Mouse (Mus musculus) embryo, embryonic 11.5 days (tissue): ENCODE results near the gene Cybc1.
A peak's percentile ranks its signal among the peaks of the same experiment; 100 is the strongest.

Experiments used
- DNase-seq: peaks from one replicate; pipeline ENCODE4 v3.0.0-alpha.2; 2012; ENCODE audit warnings: low read depth, low spot score

Gene Cybc1

GRCm38 (mm10) chr11:121229018-121229439, at the start of gene Cybc1:
Gene Cybc1, minus strand, starts transcription at chr11:121229322.
- peak; percentile 60 for DNase-seq

DNA sequence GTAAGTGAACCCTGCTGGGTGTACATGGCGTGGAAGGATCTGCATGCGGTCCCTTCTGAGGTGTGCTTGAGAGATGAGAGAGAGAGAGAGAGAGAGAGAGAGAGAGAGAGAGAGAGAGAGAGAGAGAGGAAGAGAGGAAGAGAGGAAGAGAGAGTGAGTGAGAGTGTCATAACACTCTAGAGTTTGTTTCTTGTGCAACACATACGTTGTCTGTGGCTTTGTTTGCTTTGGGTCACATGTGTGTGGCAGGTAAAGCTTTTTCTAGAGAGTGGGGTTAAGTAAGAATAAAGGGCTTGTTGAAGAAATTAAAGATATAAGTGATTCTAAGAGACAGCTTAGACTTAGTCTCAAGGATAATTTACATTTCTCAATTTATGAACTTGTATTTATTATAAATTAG, 48.9 kb upstream of the Cybc1 start:
- no peak for DNase-seq

DNA sequence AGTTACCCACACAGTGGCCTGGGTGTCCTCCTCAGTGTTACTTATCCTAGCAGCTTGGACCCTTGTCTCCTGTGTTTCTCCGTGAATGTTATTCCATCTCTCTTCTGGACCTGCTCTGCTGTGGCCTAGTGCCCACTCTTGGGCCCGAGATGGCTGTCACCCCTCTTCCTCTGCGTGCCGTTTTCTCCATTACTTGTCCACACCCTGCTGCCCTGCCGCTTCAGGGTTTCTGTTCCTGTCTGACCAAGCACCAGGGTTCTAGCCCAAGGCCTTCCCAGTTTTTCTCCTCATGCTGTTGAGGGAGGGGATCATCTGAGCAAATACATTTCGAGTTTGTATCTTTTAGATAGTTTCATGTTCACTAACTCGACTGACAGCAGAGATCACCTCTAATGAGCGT, 48.4 kb upstream of the Cybc1 start:
- DNase-seq = no peak

GRCm38 (mm10) chr11:121261074-121261473, 32.0 kb upstream of the Cybc1 start:
- no peak for DNase-seq

- DNase-seq = no peak
Measured at GRCm38 (mm10) chr11:121260211-121260906, 31.2 kb upstream of the Cybc1 start.

DNA sequence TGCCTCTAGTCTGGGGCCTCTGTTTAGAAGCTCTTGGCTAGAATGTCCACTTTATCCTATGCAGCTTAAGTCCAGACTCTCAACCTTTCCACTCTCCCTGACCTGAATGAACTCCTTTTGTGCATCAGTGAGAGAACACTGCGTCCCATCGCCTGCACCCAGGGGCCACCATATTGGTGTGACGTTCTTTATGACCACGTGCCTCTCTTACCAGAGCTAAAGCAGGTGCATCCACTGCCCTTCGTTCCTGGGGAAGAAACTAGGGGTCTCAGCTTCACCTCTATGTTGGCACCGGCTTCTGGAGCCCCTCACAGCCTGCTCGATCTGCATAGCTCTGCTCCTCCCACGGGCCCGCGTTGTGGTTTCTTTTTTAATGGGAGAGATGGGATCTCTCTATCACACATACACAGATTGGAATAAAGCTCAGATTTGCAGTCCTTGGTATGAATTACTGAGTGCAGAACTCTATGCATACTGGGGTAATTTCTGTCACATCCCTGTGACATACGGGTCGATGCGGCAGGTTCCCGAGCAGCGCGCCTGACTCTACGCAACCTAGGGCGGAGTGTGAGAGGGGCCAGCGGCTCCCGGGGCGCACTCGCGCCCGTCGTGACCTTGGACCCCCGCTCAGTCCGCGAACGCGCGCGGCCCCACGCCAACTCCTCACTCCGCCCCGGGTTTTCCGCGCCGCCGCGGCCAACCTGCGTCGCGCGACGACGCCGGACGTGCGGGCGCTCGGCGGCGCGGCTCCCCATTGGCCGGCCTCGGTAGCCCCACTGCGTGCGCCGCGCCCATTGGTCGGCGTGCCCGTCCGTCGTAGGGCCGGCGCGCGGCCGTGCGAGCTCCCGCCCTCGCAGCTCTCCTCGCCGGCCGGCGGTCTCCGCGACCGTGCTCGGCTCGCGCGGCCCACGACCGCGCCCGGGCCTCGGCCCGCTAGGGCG, 30.3 kb upstream of the Cybc1 start, which contains the start of gene Foxk2:
Foxk2 (plus strand) TSS at position 831 of the 941 bp plus-strand sequence.
- peak; percentile 83 for DNase-seq

GRCm38 (mm10) chr11:121250196-121250595, 21.1 kb upstream of the Cybc1 start:
- DNase-seq = no peak

DNA sequence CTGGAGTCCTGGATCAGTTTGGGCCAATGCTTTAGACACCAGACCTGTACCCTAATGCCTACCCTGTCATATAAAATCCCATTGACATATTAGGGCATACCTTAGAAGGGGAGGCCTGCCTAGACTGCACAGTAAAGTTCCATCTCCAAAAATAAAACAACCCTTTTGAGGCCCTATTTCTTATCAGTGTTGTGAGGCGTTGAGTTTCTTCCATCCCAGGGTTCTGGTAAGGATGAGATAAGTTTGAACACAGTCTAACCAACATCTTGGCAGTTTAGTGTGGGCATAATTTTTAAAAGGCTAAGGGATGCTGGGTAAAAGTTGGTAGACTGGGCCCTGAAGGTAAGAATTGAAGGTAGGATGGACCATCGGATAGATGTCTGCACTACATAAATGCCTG, 10.5 kb upstream of the Cybc1 start:
- no peak for DNase-seq

DNA sequence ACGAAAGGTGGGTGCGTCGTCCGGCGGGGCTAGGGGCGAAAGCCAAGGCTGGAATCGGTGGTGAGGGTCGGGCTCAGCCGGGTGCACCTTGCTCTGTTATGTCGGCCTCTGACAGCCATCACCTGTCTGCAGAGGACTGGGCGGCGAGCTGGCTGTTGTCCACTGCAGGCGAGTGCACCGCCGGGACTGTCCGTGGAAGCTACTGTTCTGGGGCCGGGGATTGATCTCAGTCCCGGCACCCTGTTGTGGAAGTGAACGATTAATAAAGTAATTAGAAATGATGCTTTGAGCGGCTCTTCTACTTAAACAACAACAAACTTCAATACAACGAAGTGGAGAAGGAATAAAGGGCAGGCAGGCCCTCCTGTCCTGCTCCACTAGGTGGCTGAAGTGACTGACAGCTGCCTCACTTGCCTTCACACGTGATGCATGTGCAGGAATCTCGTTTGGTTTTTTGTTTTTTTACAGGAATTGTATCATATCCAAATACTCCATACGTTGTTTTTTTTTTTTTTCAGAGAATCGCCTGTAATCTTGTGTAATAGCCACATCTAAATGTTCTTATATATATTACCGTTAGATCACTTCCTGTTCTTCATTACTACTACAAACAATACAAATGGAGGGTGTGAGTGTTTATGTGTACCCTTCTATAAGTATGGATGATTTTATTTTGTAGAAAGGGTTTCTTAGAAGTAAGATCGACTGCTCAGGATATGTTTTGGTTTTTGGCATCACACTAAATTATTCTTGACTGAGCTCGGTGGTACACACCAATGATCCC, 8.4 kb upstream of the Cybc1 start:
- no peak for DNase-seq

DNA sequence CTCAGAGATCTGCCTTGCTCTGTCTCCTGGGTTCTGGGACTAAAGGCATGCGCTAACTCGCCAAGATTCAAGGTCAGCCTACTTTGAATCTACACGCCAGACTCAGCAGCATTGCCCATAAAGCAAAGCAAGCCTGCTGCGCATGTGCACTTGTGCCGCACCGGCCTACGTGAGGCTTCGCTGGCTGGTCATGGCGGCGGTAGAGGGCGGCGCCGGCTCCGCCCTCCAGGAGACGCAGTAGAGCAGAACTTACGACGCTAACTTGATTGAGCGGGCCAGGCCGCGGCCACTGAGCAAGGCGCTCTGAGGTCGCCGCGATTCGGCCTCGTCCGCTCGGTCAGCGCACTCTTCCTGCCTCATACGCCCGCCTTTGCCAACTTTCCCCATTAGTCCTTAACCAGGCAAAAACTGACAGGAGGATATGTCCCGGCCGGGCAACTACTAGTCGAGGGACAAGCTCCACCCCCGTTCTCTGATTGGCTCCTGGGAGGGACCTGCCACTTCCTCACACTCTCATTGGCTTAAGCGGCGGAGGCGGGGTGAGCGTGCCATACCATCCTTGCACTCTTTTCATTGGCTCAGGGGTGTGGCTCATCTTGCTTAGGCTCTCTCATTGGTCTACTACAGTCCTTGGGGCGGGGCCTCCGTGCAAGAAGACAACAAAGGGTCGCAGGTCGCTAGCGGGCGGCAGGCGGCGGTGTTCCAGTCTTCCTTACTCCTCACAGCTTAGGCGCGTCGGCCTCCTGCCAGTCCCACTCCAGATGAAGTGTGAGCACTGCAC, 7.6 kb upstream of the Cybc1 start, which contains the start of gene Narf:
Narf (plus strand) TSS at position 690 of the 781 bp plus-strand sequence.
- DNase-seq = peak; percentile 98

- DNase-seq = no peak
Measured at GRCm38 (mm10) chr11:121235475-121236238, 6.5 kb upstream of the Cybc1 start.

GRCm38 (mm10) chr11:121232706-121233105, 3.6 kb upstream of the Cybc1 start:
- DNase-seq = no peak

DNA sequence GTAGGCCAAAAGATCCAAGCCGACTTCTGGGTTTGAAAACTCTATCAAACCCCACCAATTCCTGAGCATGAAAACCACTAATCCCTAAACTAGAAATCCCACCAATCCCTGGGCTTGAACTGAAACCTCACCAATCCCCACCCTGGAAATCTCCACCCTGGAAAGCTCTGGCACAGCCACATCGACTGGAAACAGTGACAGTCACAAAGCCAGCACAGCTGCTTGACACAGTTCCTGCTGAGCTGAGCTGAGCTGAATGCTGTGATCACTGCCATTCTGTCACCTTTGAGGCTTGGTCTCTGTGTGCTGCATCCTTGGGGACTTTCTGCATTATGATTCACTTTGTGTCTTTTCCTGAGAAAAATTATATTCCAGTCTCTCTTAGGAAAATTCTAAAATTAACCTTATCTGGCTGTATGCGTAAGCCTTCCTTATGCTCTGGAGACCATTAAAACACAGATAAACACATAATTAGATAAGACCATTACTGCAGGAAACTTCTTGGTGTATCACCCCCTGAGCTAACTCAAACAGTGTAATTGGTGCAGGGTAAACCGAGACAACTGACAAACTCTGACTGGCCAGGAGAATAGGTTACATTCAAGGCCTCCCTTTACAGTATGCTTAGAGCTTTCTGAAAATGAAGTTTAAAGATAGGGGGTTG, 2.6 kb upstream of the Cybc1 start:
- DNase-seq = no peak

DNA sequence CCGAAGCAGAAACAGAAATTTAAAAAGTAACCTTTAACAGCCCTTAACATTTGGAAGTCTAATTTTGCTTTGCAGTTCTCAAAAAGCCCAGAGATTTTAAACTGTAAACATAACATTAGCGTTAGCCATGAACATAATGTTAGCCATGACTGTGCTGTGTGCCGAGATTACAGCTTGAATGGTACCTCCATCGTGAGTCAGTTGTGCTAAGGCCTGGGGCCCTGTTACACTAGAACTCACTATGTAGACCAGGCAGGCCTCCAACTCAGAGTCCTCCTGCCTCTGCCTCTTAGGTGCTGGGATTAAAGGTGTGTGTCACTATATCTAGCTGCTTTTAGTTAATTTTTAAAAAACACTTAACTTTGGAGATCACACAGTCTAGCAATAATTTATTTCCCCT, 2.1 kb upstream of the Cybc1 start:
- DNase-seq = no peak

DNA sequence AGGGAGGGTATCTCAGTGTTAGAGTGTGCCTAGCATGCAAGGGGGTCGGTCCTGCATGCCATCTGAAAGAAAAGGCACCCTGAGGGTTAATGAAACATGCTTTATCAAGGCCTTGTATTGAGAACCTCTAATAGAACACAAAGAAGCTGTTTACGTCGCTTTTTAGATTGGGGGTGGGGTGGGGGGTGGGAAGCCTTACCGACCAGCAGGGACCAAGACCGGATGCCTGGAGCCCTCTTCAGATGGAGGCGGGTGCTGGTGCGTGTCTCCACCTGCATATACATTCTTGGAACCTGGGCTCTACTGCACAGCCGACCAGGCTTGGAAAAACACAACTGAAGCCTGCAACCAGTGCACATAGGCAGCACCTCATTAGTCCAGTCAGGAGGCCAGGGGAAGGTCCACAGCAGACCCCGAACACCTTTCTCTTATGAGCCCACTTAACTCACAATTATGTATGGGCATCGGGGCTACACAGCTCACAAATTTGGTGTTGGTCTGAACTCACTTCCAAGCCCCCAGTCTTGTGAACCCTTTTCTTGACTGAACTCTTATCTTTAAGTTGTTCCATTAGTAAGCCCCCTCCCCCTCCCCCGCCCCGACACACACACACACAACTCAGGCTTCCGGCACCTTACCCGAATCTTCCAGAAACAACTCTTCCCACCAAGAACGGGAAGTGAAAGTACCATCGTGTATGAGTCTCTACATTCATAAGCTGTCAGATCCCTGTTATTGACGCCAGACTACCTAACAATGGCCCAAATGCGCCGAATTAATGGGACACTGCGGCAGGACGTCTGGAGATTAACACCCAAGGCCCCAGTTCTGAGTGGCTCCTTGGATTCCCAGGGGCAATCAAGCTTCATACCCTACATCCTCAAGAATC, 749 bp downstream of the Cybc1 start:
- no peak for DNase-seq

DNA sequence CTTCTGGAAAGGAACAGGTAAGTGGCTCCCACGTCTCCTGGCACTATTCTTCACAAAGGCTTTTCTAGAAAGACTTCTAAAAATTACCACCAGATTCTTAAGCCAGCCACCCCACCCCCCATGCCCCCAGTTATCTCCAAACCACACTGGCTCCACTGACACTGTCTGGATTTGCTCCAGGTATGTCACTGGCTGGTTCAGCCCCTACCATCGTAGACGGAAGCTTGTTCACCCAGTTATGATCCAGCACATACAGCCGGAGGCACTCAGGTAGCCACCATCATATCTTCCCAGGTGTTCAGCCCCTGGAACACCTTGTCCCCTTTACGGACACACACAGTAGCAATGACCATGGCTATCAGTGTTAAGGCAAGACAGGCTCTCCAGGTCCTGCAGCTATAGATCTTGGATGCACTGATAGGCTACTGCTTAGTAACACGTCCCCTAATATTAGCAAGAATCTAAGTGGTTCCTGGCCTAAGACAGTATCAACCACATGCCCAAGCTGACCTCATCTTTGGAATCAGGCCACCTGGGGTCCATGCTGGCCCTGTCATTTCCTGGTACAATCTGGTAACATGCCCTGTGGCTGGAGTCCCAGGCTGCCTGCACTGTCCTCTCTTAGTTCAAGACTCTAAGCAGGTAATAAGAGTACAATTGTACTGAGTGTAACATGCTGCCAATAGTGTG, 7.7 kb downstream of the Cybc1 start:
- no peak for DNase-seq

DNA sequence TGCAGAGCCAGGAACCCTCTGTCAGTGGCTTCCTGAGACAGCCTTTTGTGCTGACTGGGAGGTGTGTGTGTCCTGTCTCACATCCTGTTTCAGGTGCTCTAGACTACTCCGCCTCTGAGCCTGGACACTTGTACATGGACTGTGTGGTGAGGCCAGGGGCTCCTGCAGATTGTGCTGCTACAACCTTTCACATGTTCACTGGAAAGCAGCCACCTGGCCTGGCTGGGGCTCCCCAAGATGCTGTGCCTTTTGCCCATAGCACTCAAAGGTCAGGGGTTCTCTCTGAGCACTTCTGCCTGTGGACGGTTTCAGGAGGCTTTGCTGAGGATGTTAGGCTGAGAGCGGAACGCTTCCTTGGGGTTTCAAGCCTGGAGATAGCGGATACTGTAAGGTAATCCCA, 8.4 kb downstream of the Cybc1 start:
- DNase-seq = no peak

GRCm38 (mm10) chr11:121219776-121220175, 9.3 kb downstream of the Cybc1 start:
- no peak for DNase-seq
